Mouse (Mus musculus): ENCODE results near the gene Fmo5.

The Fmo5 gene

DNA sequence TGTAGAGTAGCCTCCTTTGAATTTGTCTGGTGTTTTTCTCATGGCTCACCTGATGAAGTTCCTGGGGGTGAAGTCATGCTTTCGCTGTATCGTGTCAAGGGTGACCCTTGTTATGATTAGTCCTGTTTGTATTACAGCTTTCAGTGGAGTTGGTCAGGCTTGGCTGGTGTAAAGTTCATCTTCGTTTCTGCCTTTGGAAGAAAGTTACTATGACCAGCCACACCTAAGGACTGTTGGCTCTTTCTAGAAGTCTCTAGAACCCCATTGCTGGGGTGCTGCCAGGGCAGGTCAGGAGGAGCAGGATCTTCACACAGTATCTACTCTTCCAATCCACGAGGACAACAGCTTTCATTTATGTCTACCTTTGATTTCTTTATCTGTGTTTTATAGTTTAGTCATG is 4.9 kb downstream of the Fmo5 start:
- DNase-seq = no peak

DNA sequence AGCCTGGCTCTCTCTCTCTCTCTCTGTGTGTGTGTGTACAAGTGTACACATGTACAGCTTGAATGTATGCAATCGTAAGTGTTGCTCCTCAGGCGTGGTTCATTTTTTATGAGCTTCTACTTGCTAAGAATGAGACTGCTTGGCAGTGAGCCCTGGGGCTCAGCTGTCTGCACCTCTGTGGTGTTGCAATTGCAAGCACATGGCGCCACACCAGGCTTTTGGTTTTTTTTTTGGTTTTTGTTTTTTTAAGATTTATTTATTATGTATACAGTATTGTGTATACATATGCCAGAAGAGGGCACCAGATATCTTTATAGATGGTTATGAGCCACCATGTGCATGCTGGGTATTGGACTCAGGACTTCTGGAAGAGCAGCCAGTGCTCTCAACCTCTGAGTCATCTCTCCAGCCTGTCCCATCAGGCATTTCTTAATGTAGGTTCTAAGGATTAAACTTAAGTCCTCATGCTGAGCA is 5.7 kb downstream of the Fmo5 start:
- no peak for DNase-seq

GRCm38 (mm10) chr3:97641396-97641795 is 12.8 kb downstream of the Fmo5 start:
- DNase-seq = no peak

- no peak for DNase-seq
These were observed 13.4 kb downstream of the Fmo5 start for GRCm38 (mm10) chr3:97642001-97642400.

- DNase-seq = no peak
These were observed 19.9 kb downstream of the Fmo5 start for GRCm38 (mm10) chr3:97648518-97648917.

GRCm38 (mm10) chr3:97649022-97649421 is 20.4 kb downstream of the Fmo5 start:
- DNase-seq = no peak

DNA sequence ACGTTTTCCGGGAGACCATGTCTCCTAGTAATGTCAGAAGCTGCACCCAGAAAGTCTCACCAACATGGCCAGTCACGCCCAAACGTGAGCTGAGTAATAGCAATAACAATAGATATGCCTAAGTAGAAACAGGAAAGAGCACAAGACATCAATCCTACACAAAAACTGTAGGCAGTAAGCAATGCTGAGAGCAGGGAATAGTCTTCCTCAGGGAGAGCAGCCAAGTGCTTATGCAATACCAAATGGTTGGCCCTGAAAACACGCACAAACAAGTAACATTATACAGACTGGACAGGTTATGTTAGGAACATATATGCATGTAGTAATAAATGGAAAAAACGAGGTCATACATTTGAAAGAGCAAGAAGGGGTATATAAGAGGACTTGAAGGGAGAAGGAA is 20.9 kb downstream of the Fmo5 start:
- no peak for DNase-seq

DNA sequence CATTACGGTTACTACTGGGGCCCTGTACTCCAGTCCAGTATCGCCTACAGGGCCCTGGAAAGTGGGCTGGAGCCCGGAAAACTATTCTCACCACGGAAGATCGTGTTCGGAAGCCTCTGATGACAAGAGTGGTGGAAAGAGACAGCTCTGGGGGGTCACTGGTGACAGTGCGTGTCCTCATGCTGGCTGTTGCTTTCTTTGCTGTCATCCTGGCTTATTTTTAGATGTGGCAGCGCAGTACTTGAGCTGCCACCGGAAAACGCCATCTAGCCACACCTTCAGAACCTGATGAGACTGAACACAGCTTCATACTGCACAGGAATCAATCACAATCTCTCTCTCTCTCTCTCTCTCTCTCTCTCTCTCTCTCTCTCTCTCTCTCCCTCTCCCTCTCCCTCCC is 23.0 kb downstream of the Fmo5 start:
- DNase-seq = no peak

DNA sequence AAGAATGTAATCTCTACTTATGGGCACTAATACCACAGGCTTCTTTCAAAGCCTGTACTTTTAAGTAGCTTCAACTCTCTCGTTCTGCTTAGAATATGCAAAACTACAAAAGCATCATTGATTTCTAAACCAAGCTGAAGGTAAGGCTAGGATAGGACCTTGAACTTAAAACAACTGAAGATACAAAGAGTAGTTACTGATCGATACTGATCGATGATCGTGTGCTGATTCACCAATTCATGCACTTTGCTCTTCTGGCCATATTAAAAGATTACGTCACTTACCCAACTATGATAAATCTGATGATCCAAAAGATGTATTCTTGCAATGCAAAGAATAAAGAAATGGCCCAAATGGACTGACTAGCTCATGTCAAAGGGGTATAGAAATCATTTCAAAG is 25.2 kb downstream of the Fmo5 start:
- no peak for DNase-seq

- DNase-seq = peak; percentile 44 to 46
These were observed 26.3 kb downstream of the Fmo5 start for GRCm38 (mm10) chr3:97654901-97655300.

DNA sequence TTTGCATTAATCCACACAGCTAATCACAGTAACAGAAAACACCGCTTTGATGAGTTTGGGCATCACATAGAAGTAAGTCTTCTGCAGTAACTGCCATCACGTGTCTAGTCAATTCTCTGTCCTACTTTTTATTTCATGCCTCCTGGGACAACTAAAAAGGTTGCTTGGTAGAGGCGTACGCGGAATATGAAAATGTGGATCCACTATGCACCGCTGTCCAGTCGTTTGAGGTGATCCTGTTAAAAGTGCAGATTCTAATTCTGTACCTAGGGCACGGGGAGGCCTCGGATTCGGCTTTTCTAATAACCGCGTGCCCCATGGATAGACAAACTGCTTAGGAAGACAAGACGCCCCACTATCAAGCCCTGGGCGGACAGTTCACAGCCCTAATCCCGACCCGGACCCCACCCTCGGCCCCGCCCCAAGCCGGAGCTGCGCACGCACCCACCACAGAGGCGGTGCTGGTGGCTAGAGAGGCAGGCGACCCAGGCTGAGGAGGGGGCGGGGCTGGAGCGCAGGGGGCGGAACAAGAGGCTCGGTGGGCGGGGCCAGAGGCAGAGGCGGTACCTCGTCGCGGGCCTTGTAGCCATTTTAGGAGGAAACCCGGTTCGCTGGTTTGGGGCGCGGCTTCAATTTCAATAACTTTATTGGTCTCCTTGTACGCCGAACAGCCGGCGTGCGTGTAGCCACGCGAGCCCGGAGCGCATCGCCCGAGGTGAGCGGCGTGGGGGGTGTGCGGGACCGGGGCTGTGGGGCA is 29.2 kb downstream of the Fmo5 start, which contains the start of gene Prkab2:
Gene Prkab2 (plus strand): TSS at position 539 of the 757 bp plus-strand sequence.
- peak; percentile 98 to 99 for DNase-seq

- no peak for DNase-seq
These were observed 30.0 kb downstream of the Fmo5 start for GRCm38 (mm10) chr3:97658426-97659193.

DNA sequence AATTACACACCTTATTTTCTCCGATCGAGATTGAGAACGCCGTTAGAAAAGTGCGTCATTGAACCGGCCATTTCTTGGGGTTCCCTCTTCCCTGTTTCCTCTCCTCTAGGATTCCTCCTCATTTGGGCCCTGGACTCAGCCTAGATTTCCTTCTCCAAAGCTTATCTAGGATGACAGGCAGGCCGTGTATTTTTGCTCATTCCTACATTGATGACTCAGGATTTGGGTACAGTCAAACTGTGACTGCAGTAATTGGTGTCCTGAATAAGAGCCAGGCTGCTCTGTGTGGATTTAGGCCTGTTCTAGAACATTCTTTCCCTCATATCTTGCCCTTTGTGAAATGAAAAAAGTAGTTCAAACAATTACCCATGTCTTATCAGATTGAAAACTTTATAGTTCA is 31.1 kb downstream of the Fmo5 start:
- no peak for DNase-seq

- no peak for DNase-seq
These were observed 32.6 kb downstream of the Fmo5 start for GRCm38 (mm10) chr3:97661206-97661605.

DNA sequence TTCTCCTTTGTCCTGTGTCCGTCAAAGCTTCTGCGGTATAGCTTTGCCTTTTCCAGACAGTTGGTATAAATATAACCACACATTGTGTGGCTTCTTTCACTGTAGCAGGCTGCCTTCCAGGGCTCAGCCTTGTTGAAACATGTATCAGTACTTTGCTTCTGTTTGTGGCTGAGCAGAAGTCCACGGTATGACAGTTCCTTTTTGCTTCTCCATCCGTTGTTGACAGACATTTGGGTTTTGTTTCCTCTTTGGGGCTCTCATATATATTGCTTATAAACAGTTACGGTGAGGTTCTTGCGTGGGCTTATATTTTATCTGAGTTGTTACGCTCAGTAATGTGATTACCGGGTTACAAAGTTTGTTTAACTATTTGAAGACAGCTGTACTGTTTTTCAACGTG is 36.9 kb downstream of the Fmo5 start:
- no peak for DNase-seq

DNA sequence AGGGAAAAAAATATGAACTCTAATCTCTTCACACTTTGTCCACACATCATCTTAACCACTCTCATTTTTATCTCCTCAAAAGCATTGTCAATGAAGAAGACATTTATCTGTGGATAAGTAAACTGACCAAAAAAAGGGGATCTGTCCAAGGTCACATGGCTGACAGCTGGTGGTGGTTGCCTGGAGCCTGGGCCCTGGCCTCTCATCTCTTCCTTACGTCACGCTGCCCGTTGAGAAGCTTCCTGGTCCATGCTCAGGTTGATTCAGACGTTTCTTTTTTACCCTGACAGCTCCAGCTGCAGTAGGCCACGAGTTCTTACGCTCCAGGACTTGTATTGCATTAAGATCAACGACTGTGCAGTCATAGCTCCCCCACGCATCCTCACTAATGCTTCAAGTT is 37.5 kb downstream of the Fmo5 start:
- DNase-seq = no peak

GRCm38 (mm10) chr3:97667093-97667675 is 38.6 kb downstream of the Fmo5 start:
- no peak for DNase-seq

DNA sequence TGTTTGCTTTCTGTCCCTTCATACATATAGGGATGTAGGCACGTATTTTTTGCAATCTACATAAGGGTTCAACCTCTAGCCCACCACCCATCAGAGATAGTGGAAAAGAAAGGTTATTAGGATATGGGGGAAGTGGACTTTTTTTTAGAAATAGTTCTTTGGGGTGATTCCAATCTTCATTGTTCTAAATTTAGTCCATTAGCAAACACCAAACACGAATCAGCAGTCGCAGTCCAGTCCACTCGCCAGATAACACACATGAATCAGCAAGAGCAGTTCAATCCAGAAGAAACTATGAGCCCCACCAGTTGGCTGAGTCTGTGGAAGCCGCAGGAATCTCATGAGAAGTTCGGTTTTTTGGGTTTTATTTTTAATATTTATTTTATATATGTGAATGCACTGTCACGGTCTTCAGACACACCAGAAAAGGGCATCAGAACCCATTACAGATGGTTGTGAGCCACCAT is 46.1 kb downstream of the Fmo5 start, which contains the start of gene Gm17651:
Gene Gm17651 (minus strand): TSS at position 51 of the 467 bp plus-strand sequence.
- no peak for DNase-seq

- no peak for DNase-seq
These were observed 47.5 kb downstream of the Fmo5 start for GRCm38 (mm10) chr3:97676126-97676525.

- no peak for DNase-seq
These were observed 49.8 kb downstream of the Fmo5 start for GRCm38 (mm10) chr3:97678416-97678815.

DNA sequence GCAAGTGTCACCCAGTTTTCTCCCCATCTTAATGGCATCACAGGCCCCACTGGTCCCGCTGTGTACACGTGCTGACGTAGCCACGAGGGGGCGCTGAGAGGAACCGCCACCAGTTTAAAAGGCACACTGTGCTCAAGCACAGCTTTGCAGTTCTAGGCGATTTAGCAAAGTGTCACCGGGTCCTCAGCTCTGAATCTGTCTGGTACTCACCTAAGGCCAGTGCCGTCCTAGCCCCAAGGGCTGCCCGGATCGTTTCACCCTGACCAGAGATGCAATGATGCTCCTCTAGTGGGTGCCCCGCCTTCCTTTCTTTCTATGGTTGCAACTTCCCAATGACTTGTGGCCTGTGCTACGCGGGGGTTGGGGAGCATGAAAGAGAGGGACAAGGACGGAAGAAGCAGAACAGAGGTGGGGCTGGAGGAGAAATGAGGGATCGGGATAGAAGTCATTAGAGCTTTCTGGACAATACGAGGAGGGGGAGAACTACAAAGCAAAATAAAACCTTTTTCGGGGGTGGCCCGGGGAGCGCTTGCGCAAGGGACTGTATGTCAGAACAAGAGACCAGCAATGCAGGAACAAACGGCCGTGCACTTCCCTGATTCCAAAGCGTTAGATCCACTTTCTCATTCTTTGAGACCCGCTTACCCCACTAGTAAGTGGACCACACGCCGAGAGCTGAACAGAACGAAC is 52.2 kb downstream of the Fmo5 start:
- DNase-seq = peak; percentile 84 to 88

- DNase-seq = peak; percentile 56 to 64
These were observed 52.9 kb downstream of the Fmo5 start for GRCm38 (mm10) chr3:97681321-97682158.
